Mouse (Mus musculus) gastrocnemius, postnatal 14 days (tissue): ENCODE measurements at regions not wholly inside any gene's neighbourhood (a gene's known extent, or its start where the extent isn't known, plus 50 kb on each side); places are given as distances from the start of the nearest gene placed in this dataset.
"Not testable (repeated sequence)": the region's sequence is repeated elsewhere in the genome, so short reads cannot be mapped to it uniquely, and the experiment has no call there.

Experiments
- DNase-seq: peaks from one replicate; pipeline ENCODE4 v3.0.0; 2021; ENCODE audit warnings: mixed read lengths
- intact Hi-C: fragments of 180-260 bp; cut with DNase I; formaldehyde crosslinking; loops from one replicate; pipeline ENCODE4 v1.15.1; 2025; ENCODE audit warnings: low total_unique reads

DNA sequence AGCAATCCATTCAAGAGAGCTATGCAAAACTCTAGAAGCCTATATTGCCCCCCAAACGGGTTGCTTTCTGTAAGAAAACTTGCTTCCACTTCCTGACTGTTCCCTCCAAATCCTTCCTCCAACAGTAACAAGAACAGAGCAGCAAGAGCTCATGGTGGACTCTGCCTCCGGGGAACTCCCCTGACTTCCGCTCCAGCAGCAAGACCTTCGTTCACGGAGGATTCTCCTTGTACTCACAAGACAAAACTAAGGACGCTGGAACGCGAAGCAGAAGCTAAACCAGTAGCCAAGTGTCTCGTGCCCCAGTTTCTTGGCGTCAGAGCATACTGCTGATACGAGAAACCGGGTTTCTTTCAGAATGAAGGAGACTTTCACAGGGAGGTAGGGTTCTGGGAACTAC lies 50.7 kb downstream of the H2al2a start:
- intact Hi-C loops: no loop called here
- no peak for DNase-seq

DNA sequence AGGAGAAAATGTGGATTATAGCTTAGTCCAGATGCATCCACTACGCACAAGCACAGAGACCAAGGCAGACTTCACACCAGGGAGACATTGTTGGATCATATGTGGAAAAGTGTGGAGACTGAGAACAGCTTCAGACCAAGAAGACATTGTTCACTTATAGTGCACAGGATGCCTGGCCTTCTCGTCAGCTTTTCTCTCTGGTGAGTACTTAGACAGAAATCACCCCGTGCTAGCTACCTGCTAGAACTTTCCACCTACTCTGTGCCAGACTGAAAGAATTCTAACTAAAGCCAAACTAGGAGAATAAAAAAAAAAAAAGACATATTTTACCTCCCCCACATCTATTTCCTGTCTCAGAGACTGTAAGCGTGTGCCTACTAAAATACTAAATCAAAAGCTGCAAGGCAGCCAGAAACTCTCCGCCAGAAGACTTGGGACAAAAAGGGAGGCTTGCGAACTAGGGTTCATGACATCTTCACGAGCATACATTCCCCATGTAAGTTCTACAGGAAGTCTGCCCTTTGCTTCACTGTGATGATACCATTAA lies 51.3 kb downstream of the H2al2a start:
- intact Hi-C loops: no loop called here
- no peak for DNase-seq

DNA sequence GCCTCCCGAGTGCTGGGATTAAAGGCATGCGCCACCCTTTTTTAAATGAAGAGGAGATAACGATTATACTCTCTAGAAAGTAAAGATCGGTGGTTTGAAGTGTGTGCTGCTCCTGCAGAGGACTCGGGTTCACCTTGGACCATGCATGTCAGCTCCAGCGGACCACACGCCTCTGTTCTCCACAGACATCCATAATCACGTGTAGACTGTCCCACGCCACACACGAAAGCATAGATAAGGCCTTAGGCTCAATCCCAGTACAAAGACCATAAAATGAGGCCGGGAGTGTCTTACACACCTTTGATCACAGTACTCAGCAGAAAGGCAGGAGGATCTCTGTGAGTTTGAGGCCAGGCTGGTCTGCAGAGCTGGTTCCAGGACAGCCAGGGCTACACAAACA lies 53.3 kb downstream of the H2al2a start:
- intact Hi-C loops: no loop called here

DNA sequence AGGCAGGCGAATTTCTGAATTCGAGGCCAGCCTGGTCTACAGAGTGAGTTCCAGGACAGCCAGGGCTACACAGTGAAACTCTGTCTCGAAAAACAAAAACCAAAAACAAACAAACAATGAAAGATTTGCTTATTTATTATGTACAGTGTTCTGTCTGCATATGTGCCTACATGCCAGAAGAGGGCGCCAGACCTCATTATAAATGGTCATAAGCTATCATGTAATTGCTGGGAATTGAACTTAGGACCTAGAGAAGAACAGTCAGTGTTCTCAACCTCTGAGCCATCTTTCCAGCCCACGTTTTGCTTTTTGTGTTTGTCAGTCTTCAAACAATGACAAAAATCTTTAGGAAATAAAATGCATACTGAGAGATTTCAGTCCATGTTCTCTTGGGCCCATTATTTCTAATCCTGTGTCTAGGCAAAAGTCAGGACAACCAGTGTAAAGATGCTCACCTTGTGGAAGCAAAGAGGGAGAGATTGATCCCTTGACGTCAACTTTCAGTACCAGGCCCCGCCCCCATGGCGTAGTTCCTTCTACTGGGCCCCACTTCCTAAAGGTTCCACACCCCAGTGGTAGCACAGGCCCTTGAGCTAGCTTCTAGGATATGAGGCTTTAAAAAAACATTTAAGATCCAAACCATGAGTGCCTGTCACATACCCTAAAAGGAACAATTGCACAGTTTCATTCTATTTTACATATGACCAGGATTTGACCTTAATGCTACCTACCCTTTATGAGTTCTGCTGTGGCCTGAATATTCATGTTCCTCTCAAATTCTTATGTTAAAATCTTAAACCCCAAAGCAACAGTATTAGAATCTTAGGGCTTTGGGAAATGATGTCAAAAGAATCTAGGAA lies 54.0 kb downstream of the H2al2a start:
- intact Hi-C loops: no loop called here
- DNase-seq: no peak

More for the DNA sequence above, 53.3 kb downstream of the H2al2a start:
- DNase-seq: no peak

DNA sequence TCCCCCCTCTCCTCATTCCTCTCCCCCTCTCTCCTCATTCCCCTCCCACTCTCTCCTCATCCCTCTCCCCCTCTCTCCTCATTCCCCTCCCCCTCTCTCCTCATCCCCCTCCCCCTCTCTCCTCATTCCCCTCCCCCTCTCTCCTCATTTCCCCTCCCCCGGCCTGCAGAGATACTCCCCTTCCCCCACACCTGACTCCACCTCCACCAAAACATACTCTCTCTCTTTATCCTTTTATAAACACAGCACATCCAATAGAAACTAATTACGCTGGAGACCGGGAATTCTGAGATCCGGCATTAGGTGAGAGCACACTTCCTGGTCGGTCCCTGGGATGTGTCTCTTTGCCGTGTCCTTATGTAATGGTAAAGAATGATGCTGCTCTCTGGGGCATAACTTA lies 54.8 kb downstream of the H2al2a start:
- intact Hi-C loops: no loop called here
- no peak for DNase-seq

DNA sequence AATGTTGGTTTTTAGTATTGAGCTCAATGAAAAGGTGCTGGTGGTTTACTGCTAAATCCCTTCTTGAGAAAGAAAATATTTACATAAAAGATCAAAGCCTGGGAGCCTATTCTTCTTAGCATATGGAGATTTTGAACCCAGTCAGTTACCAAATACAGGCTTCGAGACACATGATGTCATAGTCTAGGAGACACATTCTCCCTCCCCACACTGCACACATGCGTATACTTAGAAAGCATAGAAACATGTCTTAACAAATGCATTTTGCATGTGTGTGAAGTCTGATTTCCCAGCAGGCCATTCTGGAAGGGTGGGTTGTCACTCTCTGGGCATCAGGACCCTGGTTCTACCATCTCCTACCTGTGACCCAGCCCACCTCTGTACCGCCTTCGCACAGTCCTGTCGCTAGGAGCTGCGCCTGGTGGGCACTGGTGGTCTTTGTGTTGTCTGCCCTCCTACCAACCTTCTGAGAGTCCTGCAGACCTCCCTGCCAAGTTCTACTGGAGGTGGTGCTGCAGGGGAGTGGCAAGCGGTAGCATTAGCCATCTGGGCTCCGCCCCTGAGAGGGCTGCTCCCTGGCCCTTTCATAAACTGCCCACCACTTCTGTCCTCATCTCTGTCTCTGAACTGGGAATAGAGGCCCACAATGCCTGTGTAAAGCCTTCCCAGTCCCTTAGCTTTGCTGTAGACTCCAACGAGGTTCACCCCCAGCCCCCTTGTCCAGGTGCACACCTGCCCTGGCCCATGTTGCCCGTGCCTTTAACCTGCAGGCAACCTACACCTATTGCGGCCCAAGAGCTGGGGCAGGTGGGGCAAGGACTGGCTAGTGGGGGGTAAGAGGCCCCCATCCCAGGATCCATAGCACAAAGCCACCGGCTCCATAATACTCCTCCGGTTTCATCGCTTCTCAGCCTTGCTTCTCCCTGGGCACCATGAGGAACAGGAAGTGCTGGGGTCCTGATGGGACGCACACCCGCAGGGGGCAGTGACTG lies 56.6 kb downstream of the H2al2a start:
- intact Hi-C loops, DNase-seq: not testable (repeated sequence)

DNA sequence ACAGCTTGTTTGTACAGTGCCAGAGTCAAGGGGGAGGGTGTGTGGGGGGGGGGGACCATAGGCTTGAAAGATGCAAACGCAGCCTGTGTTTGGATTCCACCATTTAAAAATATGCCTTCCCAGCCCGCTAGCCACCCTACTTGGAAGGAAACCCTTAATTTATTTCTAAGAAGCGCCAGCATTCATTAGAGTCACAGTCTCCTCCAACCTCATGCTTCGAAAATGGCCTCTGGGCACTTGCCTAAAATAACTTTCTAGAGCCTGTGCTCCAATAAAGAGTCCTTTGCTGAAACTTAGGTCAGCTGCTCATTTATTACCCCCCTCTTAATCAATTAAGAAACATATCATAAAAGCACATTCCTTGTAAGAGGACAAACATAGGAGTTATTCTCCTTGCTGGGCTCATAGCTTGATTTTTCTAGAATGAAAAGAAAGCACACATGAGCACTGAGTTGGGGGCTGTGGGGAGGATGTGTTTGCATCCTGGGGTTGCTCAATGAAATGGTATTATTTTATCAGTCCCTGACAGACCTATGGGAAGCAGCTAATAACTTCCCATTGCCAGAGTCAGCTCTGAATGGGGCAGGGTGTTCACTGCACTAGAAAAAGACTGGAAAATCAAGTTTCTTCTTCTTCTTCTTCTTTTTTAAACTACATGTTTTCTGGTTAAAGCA lies 57.4 kb downstream of the H2al2a start:
- intact Hi-C loops: no loop called here
- no peak for DNase-seq

DNA sequence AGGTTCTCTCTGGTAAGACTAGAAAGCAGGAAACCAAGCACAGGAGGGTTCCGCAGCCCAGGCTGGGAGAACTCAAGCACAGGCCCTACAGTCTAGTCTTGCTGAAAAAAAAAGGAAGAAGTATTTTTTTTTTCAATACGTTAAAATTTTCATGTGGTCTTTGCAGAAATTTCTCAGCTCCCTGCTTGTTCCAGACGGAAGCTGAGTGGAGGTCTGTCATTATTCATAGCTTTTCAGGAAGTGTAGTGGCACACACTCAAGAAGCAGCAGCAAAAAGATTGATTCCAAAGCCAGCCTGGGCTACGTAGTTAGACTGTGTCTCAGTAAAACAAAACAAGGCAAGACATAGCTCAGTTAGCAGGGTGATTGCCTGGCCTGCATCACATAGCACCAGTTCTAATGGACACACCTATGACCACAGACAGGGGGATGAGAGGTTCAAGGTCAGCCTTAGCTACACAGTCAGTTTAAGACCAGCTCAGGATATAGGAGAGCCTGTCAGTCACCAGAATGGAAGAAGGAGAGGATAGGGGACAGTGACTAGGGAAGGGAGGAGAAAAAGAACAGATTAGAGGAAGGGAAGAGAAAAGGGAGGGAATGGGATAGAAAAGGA lies 60.1 kb downstream of the H2al2a start:
- no peak for DNase-seq
- intact Hi-C loops: no loop called here

DNA sequence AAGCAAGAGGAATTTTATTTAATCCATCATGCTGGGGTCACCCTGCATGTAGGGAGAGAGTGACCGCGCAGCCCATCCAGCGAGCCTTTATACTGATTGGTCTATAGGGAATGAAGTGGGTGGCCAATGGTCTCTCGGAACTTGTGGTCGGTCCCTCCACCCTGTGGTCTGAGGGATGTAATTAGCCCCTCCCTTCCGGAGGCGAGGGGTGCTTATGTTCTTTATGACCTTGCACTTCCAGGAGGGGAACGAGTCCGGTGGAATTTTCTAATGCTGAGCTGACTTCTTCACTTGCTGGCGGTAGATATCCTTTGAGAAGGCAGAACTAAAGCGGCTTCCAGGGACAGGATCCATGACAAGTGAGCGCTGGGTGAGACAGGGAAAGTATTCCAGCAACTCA lies 60.8 kb downstream of the H2al2a start:
- intact Hi-C loops: no loop called here

DNA sequence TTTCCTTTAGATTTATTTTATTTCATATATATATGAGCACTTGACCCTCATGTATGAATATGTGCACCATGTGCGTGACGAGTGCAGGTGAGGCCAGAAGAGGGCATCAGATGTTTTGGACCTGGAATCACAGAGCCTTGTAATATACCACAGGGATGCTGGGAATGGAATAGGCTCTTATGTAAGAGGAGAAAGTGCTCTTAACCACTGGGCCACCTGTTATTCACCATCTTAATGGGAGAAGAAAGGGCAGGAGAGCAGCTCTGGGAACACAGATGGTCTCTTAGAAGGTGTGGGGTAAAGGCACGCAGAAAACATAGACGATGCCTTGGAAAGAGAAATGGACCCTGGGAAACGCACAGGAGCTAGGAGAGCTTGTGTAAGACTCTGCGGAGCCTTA lies 61.3 kb downstream of the H2al2a start:
- no peak for DNase-seq
- intact Hi-C loops: no loop called here

More for the DNA sequence above, 60.8 kb downstream of the H2al2a start:
- DNase-seq: no peak

DNA sequence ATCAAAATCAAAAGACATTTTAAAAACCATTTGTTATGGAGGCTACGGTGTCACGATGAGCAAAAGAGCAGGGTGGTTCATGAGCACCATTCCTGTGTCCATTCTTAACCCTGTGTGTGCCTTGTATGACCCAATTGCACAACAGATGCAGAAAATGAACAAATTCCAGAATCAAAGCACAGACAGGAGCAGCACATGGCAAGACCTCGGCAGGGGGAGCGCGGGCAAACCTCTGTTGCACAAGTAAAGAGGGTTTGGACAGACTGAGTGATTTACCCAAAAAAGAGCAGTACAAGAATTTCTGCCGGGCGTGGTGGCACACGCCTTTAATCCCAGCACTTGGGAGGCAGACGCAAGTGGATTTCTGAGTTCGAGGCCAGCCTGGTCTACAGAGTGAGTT lies 62.1 kb downstream of the H2al2a start:
- intact Hi-C loops: no loop called here
- DNase-seq: no peak

DNA sequence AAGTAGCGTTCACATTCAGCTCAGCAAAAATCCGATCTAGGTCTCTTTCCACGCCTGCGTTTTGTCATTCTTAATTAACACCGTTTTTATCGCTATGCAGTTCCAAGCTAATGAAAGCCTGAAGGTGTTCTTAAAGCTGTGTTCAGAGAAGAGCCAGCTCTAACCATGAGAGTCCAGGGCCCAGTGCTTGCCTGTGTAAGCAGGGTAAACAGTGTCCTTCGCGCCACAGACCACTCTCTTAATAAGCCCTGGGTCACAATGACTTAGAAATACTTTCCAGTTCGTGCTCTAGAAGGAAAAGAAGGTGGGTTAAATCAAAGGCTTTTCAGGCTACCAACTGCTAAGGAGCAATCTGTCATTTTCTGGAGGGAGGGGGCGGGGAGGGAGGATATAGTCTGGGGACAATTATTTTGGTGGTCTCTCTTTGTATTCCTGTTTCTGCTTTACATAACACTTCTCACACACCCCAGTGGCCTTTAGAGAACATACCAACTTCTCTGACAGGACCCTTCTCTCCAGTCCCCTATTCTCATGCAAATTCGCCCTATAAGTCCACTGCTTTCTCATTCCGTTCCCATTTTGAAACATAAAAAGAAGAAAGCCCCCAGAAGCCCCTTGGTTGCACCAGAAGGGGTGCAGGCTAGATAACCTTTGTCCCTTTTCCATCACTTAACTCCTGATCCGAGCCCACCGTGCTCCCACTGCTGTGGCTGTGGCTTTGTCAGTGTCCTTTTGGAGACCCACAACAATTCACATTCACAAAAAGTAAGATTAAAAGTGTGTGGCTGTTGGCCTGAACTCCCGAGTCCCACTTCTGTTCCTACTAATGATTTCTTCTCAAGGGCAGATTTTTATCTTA lies 63.6 kb downstream of the H2al2a start:
- DNase-seq: no peak
- intact Hi-C loops: no loop called here

DNA sequence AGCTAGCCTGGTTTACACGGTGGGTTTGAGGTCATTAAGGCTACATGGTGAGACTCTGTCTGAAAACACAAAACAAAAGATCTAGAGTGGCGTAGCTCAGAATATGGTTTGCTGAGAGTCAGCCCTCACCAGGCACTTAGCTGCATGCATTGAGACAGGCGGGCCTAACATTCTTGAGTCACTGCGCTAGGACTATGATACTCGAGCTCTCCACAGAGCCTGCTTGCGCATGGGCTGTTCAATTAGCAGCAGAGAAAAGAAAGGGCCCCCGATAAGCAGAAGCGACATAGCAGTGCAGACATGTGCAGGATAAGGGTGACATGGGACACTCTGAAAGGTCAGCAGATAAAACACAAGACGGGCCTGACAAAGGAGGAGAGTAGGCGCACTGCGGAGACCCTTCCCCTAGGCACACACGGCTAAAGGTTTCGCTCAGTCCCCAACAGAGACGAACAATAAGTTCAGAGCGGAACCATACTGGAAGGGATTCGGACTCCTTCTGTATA lies 64.3 kb downstream of the H2al2a start:
- intact Hi-C loops: no loop called here
- DNase-seq: no peak

DNA sequence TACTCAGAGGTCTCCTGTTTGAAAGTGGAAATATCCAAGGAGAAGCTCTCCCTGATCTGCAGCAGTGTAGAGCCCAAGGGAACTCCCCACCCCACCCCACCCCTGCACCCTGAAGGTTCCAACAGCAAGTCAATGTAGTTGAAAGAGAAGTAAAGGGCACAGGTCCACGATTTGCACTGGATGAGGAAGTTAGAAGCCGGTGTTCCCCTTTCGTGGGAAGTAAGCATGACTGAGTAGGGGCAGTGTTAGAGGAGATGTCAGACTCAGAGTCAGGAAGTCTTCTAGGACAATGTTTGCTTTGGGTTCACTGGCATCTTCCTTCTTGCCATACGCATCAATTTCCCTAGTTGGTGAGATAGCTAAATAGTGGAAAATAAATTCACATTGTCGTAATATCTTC lies 64.9 kb downstream of the H2al2a start:
- intact Hi-C loops: no loop called here
- no peak for DNase-seq

DNA sequence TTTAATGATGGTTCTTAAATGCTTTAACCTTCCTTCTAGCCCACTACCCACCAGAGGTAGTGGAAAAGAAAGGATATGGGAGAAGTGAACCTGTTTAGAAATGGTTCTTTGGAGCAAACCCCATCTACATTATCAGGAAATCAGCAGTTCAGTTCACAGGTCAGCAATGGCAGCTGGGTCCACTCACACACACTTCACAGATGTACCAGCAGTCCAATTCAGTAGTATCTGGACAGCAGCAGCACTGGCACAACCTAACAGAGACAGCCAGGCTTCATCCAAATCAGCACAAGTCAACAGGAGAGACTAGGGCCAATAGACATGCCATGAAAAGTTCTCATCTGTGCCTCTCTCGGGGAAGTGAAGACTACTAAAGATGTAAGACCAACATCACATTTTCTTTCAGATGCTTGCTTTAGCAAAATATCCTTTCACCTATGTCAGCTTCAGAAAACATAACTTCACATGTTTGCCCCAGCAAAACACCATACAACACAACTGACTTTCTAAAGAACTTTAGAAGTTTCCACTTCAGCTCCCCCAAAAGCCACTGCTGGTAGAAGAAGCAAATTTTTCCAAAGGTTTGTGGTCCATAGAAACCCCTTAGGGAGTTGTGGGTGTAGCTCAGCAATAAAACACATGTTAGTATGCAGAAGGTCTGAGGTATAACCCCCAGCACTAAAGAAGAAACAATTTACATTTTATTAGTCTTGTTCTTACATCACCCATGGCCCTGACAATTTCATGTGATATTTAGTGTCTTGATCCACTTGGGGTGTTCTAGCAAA lies 77.7 kb downstream of the H2al2a start:
- intact Hi-C loops: no loop called here
- no peak for DNase-seq

DNA sequence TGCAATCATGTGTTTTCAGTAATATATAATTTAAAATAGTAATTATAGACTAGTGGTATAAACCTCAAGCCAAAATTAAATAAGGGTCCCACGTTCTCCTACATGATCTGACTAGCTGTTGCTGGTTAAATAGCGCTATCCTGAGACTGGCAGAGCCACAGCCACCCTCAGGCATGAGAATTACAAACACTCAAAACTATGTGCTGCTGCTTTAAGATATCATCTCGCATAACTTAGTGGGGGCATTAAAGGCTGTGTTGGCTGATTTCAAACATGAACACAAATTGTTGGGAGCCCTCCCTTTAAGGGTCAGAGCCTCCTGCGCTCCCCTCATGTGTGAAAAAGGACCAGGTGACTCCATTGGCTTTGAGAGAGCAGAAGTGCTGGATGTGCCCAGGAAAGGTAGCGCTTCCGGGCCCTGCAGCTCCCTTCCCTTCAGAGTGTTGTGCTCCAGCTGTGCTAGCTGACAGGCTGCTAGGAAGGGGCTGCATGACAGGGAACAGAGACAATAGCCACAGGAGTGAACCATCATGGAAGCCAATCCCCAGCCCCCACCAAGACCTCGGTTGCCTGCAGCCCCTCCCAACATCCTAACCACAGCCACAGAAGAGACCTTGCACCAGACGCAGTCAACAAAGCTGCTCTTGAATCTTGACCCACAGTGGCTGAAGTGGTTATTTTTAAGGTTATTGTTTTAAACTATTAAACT lies 79.4 kb downstream of the H2al2a start:
- DNase-seq: no peak
- intact Hi-C loops: no loop called here

DNA sequence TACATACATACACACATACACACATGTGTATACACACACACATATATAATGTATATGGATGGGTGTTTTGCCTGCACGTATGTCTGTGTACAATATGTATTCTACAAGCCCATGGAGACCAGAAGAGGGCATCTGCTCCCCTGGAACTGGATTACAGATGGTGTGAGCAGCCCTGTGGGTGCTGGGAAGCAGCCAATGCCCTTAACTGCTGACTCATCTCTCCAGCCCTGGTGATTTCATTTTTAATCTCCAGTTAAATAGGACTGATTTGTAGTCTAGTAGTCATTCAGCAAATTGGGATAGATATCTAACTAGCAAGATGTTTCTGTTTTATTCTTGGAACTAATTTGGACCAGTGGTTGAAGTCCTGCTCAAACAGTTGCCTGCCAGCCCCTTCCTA lies 94.1 kb downstream of the H2al2a start:
- DNase-seq: no peak
- intact Hi-C loops: no loop called here
